Mouse (Mus musculus) heart, postnatal 4 days (tissue): Measurements from ENCODE around the gene Slc24a5. TPM values are rescaled to one million over a fixed set of nuclear protein-coding genes. Genes with fewer than 3 reads are reported as not detected.
A peak's percentile ranks its signal among the peaks of the same experiment; 100 is the strongest.

Experiments
- DNase-seq: peaks from one replicate; pipeline ENCODE4 v3.0.0; 2021
- total RNA-seq, 2 experiments: library from RNA; stranded (reverse); gene quantifications; 2 replicates each; pipeline ENCODE4 v1.2.3; 2021

Gene Slc24a5
- total RNA-seq, 2 experiments from 2014 or later: 0.43 to 0.71 TPM

GRCm38 (mm10) chr2:125119381-125120110 lies 51.6 kb downstream of the Slc24a5 start:
- no peak for DNase-seq

GRCm38 (mm10) chr2:125122288-125122623 lies 54.3 kb downstream of the Slc24a5 start:
- DNase-seq: no peak

- DNase-seq: peak; percentile 55
Measured at GRCm38 (mm10) chr2:125122624-125123476, 54.9 kb downstream of the Slc24a5 start.

GRCm38 (mm10) chr2:125123477-125123852 lies 55.5 kb downstream of the Slc24a5 start, which contains the start of gene Myef2:
Gene Myef2 (minus strand): TSS chr2:125123661.
- peak; percentile 90 for DNase-seq

GRCm38 (mm10) chr2:125125824-125126223 lies 57.9 kb downstream of the Slc24a5 start:
- DNase-seq: no peak

GRCm38 (mm10) chr2:125126792-125127191 lies 58.9 kb downstream of the Slc24a5 start:
- no peak for DNase-seq

GRCm38 (mm10) chr2:125134113-125134512 lies 66.2 kb downstream of the Slc24a5 start:
- DNase-seq: no peak

GRCm38 (mm10) chr2:125135903-125136811 lies 68.2 kb downstream of the Slc24a5 start, which contains the start of gene Ctxn2:
Gene Ctxn2 (plus strand): TSS chr2:125136692.
- DNase-seq: peak; percentile 91

GRCm38 (mm10) chr2:125136846-125137245 lies 68.9 kb downstream of the Slc24a5 start:
- no peak for DNase-seq

Other genes starting within 250 kb of the Slc24a5 start
- 10 to 100 TPM; 38.8 to 42.7 TPM for gene Myef2, start 55.5 kb downstream of the Slc24a5 start, total RNA-seq
- gene Ctxn2, start 68.6 kb downstream of the Slc24a5 start, total RNA-seq: not detected
- gene Slc12a1, start 84.4 kb downstream of the Slc24a5 start, total RNA-seq: not detected
- 10 to 100 TPM; 77.9 to 83.7 TPM for gene Dut, start 179.1 kb downstream of the Slc24a5 start, total RNA-seq